Comparison of ENCODE assay signal across 8 mouse cellular contexts in genomic region chr7:13277833-13278232, GRCm38 (mm10). TPM values are rescaled to one million over a fixed set of nuclear protein-coding genes. Genes with fewer than 3 reads are reported as not detected.
DNase-seq lines count a peak whose midpoint lies in the region; ATAC-seq and TF ChIP-seq lines count a peak whose summit lies in the region.

No protein-coding gene starts in this region.

- peak; percentile 1 for ATAC-seq in forebrain, embryonic 11.5 days (replicated peaks; ENCODE audit: low FRiP score)
- no peak for ATAC-seq in stomach, embryonic 16.5 days (ENCODE audit: insufficient read depth, low FRiP score)
- no peak for ATAC-seq in CD4-positive, CD25-positive, alpha-beta regulatory T cell, adult 4 months

- H3K9me3 ChIP-seq in forebrain, embryonic 11.5 days (ENCODE audit: control insufficient read depth, low read length): no peaks in the 10 kb centered on the region
- no peaks in the 10 kb centered on the region for H3K9me3 ChIP-seq in stomach, embryonic 16.5 days (replicated peaks; ENCODE audit: control insufficient read depth, low read length)

- H3K4me1 ChIP-seq in spleen, adult 2 months (ENCODE audit: control insufficient read depth, insufficient read depth, insufficient read length): peaks cover 2% of the 10 kb centered on the region; the same call in 1 of the 2 replicates
- H3K4me1 ChIP-seq in forebrain, embryonic 11.5 days (replicated peaks; ENCODE audit: control insufficient read depth, insufficient read depth, low read length): peaks cover 3% of the 10 kb centered on the region; the same call in 1 of the 2 replicates
- H3K4me1 ChIP-seq in stomach, embryonic 16.5 days (ENCODE audit: control insufficient read depth, insufficient read depth, low read length): peaks cover 6% of the 10 kb centered on the region; the same call in 1 of the 2 replicates

- no peak for TF ChIP-seq POLR2A in spleen, adult 2 months (IDR thresholded peaks at IDR 0.05; ENCODE audit: low read depth, low read length)

- no peak for TF ChIP-seq CTCF in spleen, adult 2 months (IDR thresholded peaks at IDR 0.05; ENCODE audit: extremely low read depth, insufficient read depth, insufficient read length, insufficient replicate concordance)

- H3K4me2 ChIP-seq in forebrain, embryonic 11.5 days (ENCODE audit: low read depth, low read length, severe bottlenecking): peak overlapping the region; percentile 66
- peak overlapping the region; percentile 85 for H3K4me2 ChIP-seq in stomach, embryonic 16.5 days (ENCODE audit: low read depth, low read length)

- no peaks in the 10 kb centered on the region for H3K27me3 ChIP-seq in spleen, adult 2 months (ENCODE audit: control insufficient read depth, insufficient read depth, low read length)
- no peaks in the 10 kb centered on the region for H3K27me3 ChIP-seq in forebrain, embryonic 11.5 days (ENCODE audit: control insufficient read depth, insufficient read depth, low read length)
- no peaks in the 10 kb centered on the region for H3K27me3 ChIP-seq in stomach, embryonic 16.5 days (ENCODE audit: control insufficient read depth, insufficient read depth, low read length)

- peak overlapping the region; percentile 76; the same call in 1 of the 2 replicates for H3K27ac ChIP-seq in spleen, adult 2 months (ENCODE audit: insufficient read depth, low read length)
- peak overlapping the region; percentile 79 for H3K27ac ChIP-seq in forebrain, embryonic 11.5 days (ENCODE audit: low read depth, low read length)
- peak overlapping the region; percentile 60; the same call in 1 of the 2 replicates for H3K27ac ChIP-seq in stomach, embryonic 16.5 days (ENCODE audit: low read length)

- H3K4me3 ChIP-seq in spleen, adult 2 months (ENCODE audit: extremely low read depth, insufficient read depth, insufficient read length): peak overlapping the region; percentile 73
- H3K4me3 ChIP-seq in forebrain, embryonic 11.5 days (ENCODE audit: low read depth, low read length): peak overlapping the region; percentile 58
- peak overlapping the region; percentile 60 for H3K4me3 ChIP-seq in stomach, embryonic 16.5 days (replicated peaks; ENCODE audit: low read length)

- DNase-seq in spleen, adult 2 months (ENCODE audit: low read depth in 1 of 2, low spot score in 2 of 2): no peak
- DNase-seq in spleen, postnatal 36 days (ENCODE audit: low spot score in 2 of 2): no peak
- DNase-seq in forebrain, embryonic 11.5 days (ENCODE audit: low spot score): no peak
- peak; percentile 50 for DNase-seq in liver
- DNase-seq in adrenal gland, adult 8-10 months: no peak
- DNase-seq in left cerebral cortex, adult 8-10 months (ENCODE audit: low spot score in 2 of 2): no peak

- no peaks in the 10 kb centered on the region for H3K36me3 ChIP-seq in spleen, adult 2 months (ENCODE audit: control insufficient read depth, insufficient read depth, low read length)
- peaks cover 5% of the 10 kb centered on the region for H3K36me3 ChIP-seq in forebrain, embryonic 11.5 days (ENCODE audit: control insufficient read depth, insufficient read depth, low read length)
- H3K36me3 ChIP-seq in stomach, embryonic 16.5 days (ENCODE audit: control insufficient read depth, insufficient read depth, low read length): peaks cover 20% of the 10 kb centered on the region

- 26% methylated on average over 2 of the region's 2 CpGs for WGBS in spleen, adult 2 months
- WGBS in forebrain, embryonic 11.5 days: 36% methylated on average over 2 of the region's 2 CpGs
- 30% methylated on average over 2 of the region's 2 CpGs for WGBS in stomach, embryonic 16.5 days

- H3K9ac ChIP-seq in forebrain, embryonic 11.5 days (ENCODE audit: low read length): peak overlapping the region; percentile 77
- H3K9ac ChIP-seq in stomach, embryonic 16.5 days (ENCODE audit: low read length): peak overlapping the region; percentile 80

RNA-seq across cellular contexts. Expression of gene Zswim9, which starts 0.7 kb away (rescaled TPM):
- 2.5 TPM in 2 replicates for polyA plus RNA-seq in spleen, adult 2 months (2012; rRNA removed)
- 7.4 and 11.5 TPM in 2 replicates for polyA plus RNA-seq in forebrain, embryonic 11.5 days (2014; fragmentation: Nextera tagmentation; extraction: Ambion mirVana)
- polyA plus RNA-seq in stomach, embryonic 16.5 days (2015; fragmentation: Nextera tagmentation; extraction: Ambion mirVana): 7.6 and 10.1 TPM in 2 replicates
- total RNA-seq in adrenal gland, adult 8-10 months (2022): 10 to 100 TPM; 12.3 to 19.2 (median 14.8) TPM
- polyA plus RNA-seq in CD4-positive, CD25-positive, alpha-beta regulatory T cell, adult 4 months (2017; shearing (Covaris generic)): 1 to 10 TPM; 3.8 to 4.3 TPM
- 10 to 100 TPM; 14.6 to 17.4 (median 15.5) TPM for total RNA-seq in left cerebral cortex, adult 8-10 months (2022)

RNA-seq across cellular contexts. Expression of gene Lig1, which starts 0.8 kb away (rescaled TPM):
- 9.3 and 11.8 TPM in 2 replicates for polyA plus RNA-seq in spleen, adult 2 months (2012; rRNA removed)
- polyA plus RNA-seq in forebrain, embryonic 11.5 days (2014; fragmentation: Nextera tagmentation; extraction: Ambion mirVana): 159 and 172 TPM in 2 replicates
- 75.0 and 84.8 TPM in 2 replicates for polyA plus RNA-seq in stomach, embryonic 16.5 days (2015; fragmentation: Nextera tagmentation; extraction: Ambion mirVana)
- 10 to 100 TPM; 10.5 to 11.8 (median 11.1) TPM for total RNA-seq in adrenal gland, adult 8-10 months (2022)
- 10 to 100 TPM; 25.2 to 31.1 TPM for polyA plus RNA-seq in CD4-positive, CD25-positive, alpha-beta regulatory T cell, adult 4 months (2017; shearing (Covaris generic))
- 10 to 100 TPM in 3 of 4 experiments, 1 to 10 TPM in 1; 9.0 to 10.7 (median 10.6) TPM for total RNA-seq in left cerebral cortex, adult 8-10 months (2022)

RNA-seq across cellular contexts. Expression of gene Pla2g4c, which starts 46.6 kb away (rescaled TPM):
- polyA plus RNA-seq in spleen, adult 2 months (2012; rRNA removed): 0.20 and 0.23 TPM in 2 replicates
- 1.9 and 3.1 TPM in 2 replicates for polyA plus RNA-seq in forebrain, embryonic 11.5 days (2014; fragmentation: Nextera tagmentation; extraction: Ambion mirVana)
- polyA plus RNA-seq in stomach, embryonic 16.5 days (2015; fragmentation: Nextera tagmentation; extraction: Ambion mirVana): 1.1 and 1.7 TPM in 2 replicates
- under 1 TPM; 0.17 to 0.56 (median 0.22) TPM for total RNA-seq in adrenal gland, adult 8-10 months (2022)
- under 1 TPM; 0.28 to 0.34 TPM for polyA plus RNA-seq in CD4-positive, CD25-positive, alpha-beta regulatory T cell, adult 4 months (2017; shearing (Covaris generic))
- total RNA-seq in left cerebral cortex, adult 8-10 months (2022): under 1 TPM; 0.16 to 0.59 (median 0.42) TPM
